Mouse (Mus musculus) limb, embryonic 10.5 days (tissue): ENCODE data around the gene Tlk1. TPM values are rescaled to one million over a fixed set of nuclear protein-coding genes. Genes with fewer than 3 reads are reported as not detected.

ENCODE experiments used
- DNase-seq: peaks from one replicate; pipeline ENCODE4 v3.0.0-alpha.2; 2017; ENCODE audit warnings: low spot score
- H3K27ac ChIP-seq: fragments of 300-500 bp; sonication (generic); 2 replicates; pipeline ENCODE4 v1.5.1; 2016; ENCODE audit warnings: mild to moderate bottlenecking
- H3K27me3 ChIP-seq: fragments of 300-500 bp; sonication (generic); 2 replicates; pipeline ENCODE4 v1.6.1; 2016; ENCODE audit warnings: low read depth, mild to moderate bottlenecking; ENCODE audit not compliant: poor library complexity, severe bottlenecking
- H3K36me3 ChIP-seq: fragments of 300-500 bp; sonication (generic); 2 replicates; pipeline ENCODE4 v1.6.1; 2016; ENCODE audit warnings: mild to moderate bottlenecking, moderate library complexity
- H3K4me1 ChIP-seq: fragments of 300-500 bp; sonication (generic); 2 replicates; pipeline ENCODE4 v1.6.1; 2016
- H3K4me3 ChIP-seq: fragments of 300-500 bp; sonication (generic); 2 replicates; pipeline ENCODE4 v1.5.1; 2016; ENCODE audit warnings: mild to moderate bottlenecking, moderate library complexity
- H3K9me3 ChIP-seq: fragments of 300-500 bp; sonication (generic); replicated peaks from 2 replicates; pipeline ENCODE4 v1.6.1; 2016; ENCODE audit warnings: mild to moderate bottlenecking
- WGBS: fragments of 180-500 bp; shearing (Covaris S2); methylation state at CpG from one replicate; pipeline ENCODE4 v1.1.7; 2016; 5-methylcytosine and 5-hydroxymethylcytosine counted together
- polyA plus RNA-seq: library from polyadenylated mRNA; unstranded; fragments of >200 nt; fragmentation: Nextera tagmentation; extraction: Ambion mirVana; gene quantifications from 2 replicates; pipeline ENCODE4 v1.2.1, GENCODE M21; 2016

Gene Tlk1
- 27.6 and 28.0 TPM in 2 replicates for polyA plus RNA-seq

- DNase-seq, result peak; percentile 87
- no peaks in the 10 kb centered on the region for H3K36me3 ChIP-seq
- WGBS, result 4% methylated on average over 84 of the region's 118 CpGs
These were observed at the start of gene Tlk1 for GRCm38 (mm10) chr2:70825371-70826051. TSS of gene Tlk1 (minus strand) at chr2:70825728.

GRCm38 (mm10) chr2:70875129-70875528, 49.6 kb upstream of the Tlk1 start:
- H3K27ac ChIP-seq, result no peak overlapping the region
- H3K9me3 ChIP-seq, result no peaks in the 10 kb centered on the region
- DNase-seq, result no peak
- no peaks in the 10 kb centered on the region for H3K4me1 ChIP-seq
- no peaks in the 10 kb centered on the region for H3K36me3 ChIP-seq
- no peak overlapping the region for H3K4me3 ChIP-seq
- H3K27me3 ChIP-seq, result no peaks in the 10 kb centered on the region
- WGBS, result 83% methylated on average over 4 of the region's 4 CpGs

More at GRCm38 (mm10) chr2:70825371-70826051, at the start of gene Tlk1:
- peak within 1 kb of the TSS; percentile 96 for H3K4me3 ChIP-seq
- no peaks in the 10 kb centered on the region for H3K27me3 ChIP-seq
- peaks cover 15% of the 10 kb centered on the region for H3K4me1 ChIP-seq
- H3K27ac ChIP-seq, result peak within 1 kb of the TSS; percentile 99
- no peaks in the 10 kb centered on the region for H3K9me3 ChIP-seq

- no peak overlapping the region for H3K27ac ChIP-seq
- H3K4me3 ChIP-seq, result no peak overlapping the region
- H3K4me1 ChIP-seq, result no peaks in the 10 kb centered on the region
- no peak for DNase-seq
- WGBS, result 84% methylated on average over 5 of the region's 5 CpGs
- H3K9me3 ChIP-seq, result no peaks in the 10 kb centered on the region
- no peaks in the 10 kb centered on the region for H3K27me3 ChIP-seq
- no peaks in the 10 kb centered on the region for H3K36me3 ChIP-seq
These were observed 47.6 kb upstream of the Tlk1 start for GRCm38 (mm10) chr2:70873168-70873567.

GRCm38 (mm10) chr2:70871466-70872022, 46.0 kb upstream of the Tlk1 start:
- no peaks in the 10 kb centered on the region for H3K9me3 ChIP-seq
- H3K27me3 ChIP-seq, result no peaks in the 10 kb centered on the region
- H3K36me3 ChIP-seq, result no peaks in the 10 kb centered on the region
- 66% methylated on average over 8 of the region's 8 CpGs for WGBS
- H3K4me3 ChIP-seq, result no peak overlapping the region
- no peaks in the 10 kb centered on the region for H3K4me1 ChIP-seq
- H3K27ac ChIP-seq, result no peak overlapping the region
- no peak for DNase-seq

DNA sequence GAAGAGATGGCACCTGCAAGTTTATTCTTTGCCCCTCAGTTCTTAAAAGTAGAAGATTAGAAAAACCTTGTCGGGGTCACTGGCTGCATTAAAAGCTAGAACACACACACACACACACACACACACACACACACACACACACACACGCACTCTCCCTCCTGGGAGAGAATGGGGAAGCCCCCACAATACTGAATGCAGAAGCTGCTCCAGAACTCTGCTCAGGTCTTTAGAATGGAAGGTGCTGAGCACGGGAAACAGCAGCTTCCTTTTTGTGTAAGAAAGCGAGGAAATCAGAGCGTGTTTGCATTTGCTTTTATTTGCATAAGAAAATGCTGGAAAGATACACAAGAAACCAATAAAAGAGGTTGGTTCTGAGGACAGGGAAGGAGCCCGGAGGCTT, 45.3 kb upstream of the Tlk1 start:
- no peak for DNase-seq
- H3K27me3 ChIP-seq, result no peaks in the 10 kb centered on the region
- H3K4me1 ChIP-seq, result no peaks in the 10 kb centered on the region
- no peak overlapping the region for H3K27ac ChIP-seq
- no peaks in the 10 kb centered on the region for H3K36me3 ChIP-seq
- 79% methylated on average over 6 of the region's 6 CpGs for WGBS
- no peaks in the 10 kb centered on the region for H3K9me3 ChIP-seq
- H3K4me3 ChIP-seq, result no peak overlapping the region

DNA sequence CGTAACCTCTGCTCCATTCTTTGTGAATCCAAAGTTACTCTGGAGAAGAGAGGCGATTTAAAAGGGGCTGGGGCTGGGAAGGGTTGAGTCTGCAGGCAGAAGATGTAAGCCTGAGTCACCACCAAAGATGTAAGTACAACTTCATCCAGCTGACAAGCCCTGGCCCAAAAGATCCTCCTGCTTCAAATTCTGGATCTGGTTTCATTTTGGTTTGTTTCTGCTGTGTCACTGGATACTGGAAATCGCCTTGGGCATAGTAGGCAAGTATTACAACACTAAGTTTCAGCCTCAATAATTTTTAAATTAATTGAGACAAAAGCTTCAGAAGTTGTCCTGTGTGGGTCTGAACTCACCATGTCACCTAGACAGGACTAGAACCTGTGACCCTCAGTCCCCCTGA, 43.6 kb upstream of the Tlk1 start:
- no peaks in the 10 kb centered on the region for H3K27me3 ChIP-seq
- no peaks in the 10 kb centered on the region for H3K36me3 ChIP-seq
- no peak overlapping the region for H3K4me3 ChIP-seq
- no peaks in the 10 kb centered on the region for H3K4me1 ChIP-seq
- no peak overlapping the region for H3K27ac ChIP-seq
- WGBS, result 90% methylated on average over 3 of the region's 3 CpGs
- DNase-seq, result no peak
- H3K9me3 ChIP-seq, result no peaks in the 10 kb centered on the region

DNA sequence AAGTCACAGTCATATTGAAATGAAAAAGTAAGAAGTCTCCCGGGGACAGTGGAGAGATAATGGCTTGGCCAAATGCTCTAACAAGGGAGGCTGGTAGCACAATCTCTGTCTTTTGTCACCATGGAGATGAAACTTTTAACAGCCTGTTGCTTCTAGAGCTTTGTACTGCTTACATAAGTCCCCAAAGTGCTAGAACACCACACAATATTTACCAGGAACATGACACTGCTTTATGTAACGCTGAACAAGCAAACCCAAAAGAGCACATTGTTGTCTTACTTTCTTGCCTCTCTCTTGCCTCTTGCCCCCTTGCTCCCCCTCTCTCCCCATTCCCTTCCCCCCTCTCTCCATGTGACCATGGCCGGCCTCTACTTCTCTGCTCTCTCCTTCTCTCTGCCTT, 41.7 kb upstream of the Tlk1 start:
- Histone ChIP-seq H3K4me3 (no peak overlapping the region), H3K9me3 (no peaks in the 10 kb centered on the region), H3K36me3 (no peaks in the 10 kb centered on the region), H3K4me1 (no peaks in the 10 kb centered on the region), H3K27ac (no peak overlapping the region), H3K27me3 (no peaks in the 10 kb centered on the region)
- 87% methylated on average over 3 of the region's 3 CpGs for WGBS
- DNase-seq, result no peak

GRCm38 (mm10) chr2:70862881-70863280, 37.4 kb upstream of the Tlk1 start:
- no peak for DNase-seq
- WGBS, result 89% methylated on average over 5 of the region's 5 CpGs

DNA sequence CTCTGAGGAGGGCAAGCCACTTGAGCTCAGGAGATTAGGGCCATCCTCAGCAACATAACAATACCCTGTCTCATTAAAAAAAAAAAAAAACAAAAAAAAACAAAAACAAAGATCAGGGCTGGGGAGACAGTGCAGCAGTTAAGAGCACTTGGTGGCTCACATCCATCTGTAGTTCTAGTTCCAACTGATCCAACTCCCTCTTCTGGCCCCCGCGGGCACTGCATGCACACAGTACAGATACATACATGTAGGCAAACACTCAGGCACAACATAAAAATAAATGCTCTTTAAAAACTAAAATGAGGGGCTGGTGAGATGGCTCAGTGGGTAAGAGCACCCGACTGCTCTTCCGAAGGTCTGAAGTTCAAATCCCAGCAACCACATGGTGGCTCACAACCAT, 34.2 kb upstream of the Tlk1 start:
- H3K27ac ChIP-seq, result no peak overlapping the region
- no peak overlapping the region for H3K4me3 ChIP-seq
- no peaks in the 10 kb centered on the region for H3K9me3 ChIP-seq
- no peaks in the 10 kb centered on the region for H3K4me1 ChIP-seq
- no peak for DNase-seq
- H3K27me3 ChIP-seq, result no peaks in the 10 kb centered on the region
- WGBS, result 92% methylated on average over 4 of the region's 4 CpGs
- no peaks in the 10 kb centered on the region for H3K36me3 ChIP-seq

More at GRCm38 (mm10) chr2:70862881-70863280, 37.4 kb upstream of the Tlk1 start:
- Histone ChIP-seq H3K27ac (no peak overlapping the region), H3K4me3 (no peak overlapping the region), H3K9me3 (no peaks in the 10 kb centered on the region), H3K27me3 (no peaks in the 10 kb centered on the region), H3K4me1 (no peaks in the 10 kb centered on the region), H3K36me3 (no peaks in the 10 kb centered on the region)

DNA sequence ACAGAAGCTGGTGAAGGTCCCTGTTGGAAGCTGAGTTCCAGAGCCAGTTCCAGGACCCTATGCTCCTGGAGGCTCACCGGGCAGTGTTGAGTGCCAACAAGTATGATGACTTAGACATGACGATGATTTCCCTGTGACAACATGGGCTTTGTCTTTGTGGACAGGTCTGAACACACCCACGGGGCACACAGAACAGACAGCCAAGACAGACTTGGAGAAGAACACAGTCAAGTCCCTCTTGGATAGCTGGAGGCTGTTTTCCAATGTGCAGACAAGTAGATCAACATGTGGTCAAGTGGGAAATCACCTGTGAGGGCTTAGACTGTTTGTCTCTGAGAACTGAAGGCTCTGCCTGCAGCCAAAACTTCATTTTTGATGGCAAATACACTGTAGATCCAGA, 31.4 kb upstream of the Tlk1 start:
- no peaks in the 10 kb centered on the region for H3K36me3 ChIP-seq
- DNase-seq, result no peak
- 94% methylated on average over 3 of the region's 3 CpGs for WGBS
- H3K27ac ChIP-seq, result no peak overlapping the region
- H3K27me3 ChIP-seq, result no peaks in the 10 kb centered on the region
- H3K4me3 ChIP-seq, result no peak overlapping the region
- peaks cover 10% of the 10 kb centered on the region; the same call in 1 of the 2 replicates for H3K4me1 ChIP-seq
- no peaks in the 10 kb centered on the region for H3K9me3 ChIP-seq

DNA sequence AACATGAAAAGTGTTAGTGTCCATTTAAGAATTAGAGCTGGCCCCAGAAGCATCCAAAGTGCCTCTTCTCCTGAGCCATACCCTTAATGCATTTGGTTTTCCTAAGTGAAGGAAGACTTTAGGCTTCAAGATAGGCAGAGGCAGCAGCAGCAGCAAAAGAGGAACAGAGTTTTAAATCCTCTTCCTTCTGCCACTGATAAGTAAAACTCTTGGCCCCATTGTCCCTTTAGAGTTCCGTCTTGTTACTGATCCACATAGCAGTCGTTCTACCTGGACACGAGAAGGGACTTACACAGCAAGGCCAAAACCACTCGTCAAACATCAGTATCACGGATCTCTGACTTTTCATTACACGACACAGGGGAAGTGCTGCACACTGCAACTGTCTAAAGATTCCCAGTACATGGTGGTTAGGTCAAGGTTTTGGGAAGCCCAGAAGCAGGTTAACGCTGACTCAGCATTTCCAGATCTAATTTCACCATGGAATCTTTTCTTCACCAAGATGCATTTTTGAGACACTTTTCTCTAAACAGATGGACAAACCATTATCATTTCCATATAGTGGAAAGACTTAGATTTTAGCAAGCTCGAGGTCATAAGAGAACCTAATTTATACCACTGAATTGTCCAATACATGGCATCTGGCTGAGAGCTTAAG, 28.8 kb upstream of the Tlk1 start:
- Histone ChIP-seq H3K4me3 (no peak overlapping the region), H3K27ac (no peak overlapping the region), H3K27me3 (no peaks in the 10 kb centered on the region), H3K9me3 (no peaks in the 10 kb centered on the region), H3K36me3 (no peaks in the 10 kb centered on the region), H3K4me1 (peaks cover 10% of the 10 kb centered on the region; the same call in 1 of the 2 replicates)
- WGBS, result 92% methylated on average over 8 of the region's 8 CpGs
- DNase-seq, result no peak

- H3K27ac ChIP-seq, result no peak overlapping the region
- 62% methylated on average over 7 of the region's 7 CpGs for WGBS
- H3K4me1 ChIP-seq, result peaks cover 10% of the 10 kb centered on the region; the same call in 1 of the 2 replicates
- H3K9me3 ChIP-seq, result no peaks in the 10 kb centered on the region
- H3K4me3 ChIP-seq, result no peak overlapping the region
- no peaks in the 10 kb centered on the region for H3K36me3 ChIP-seq
- no peaks in the 10 kb centered on the region for H3K27me3 ChIP-seq
- DNase-seq, result no peak
These were observed 27.8 kb upstream of the Tlk1 start for GRCm38 (mm10) chr2:70853329-70853728.

- Histone ChIP-seq H3K4me3 (no peak overlapping the region), H3K36me3 (no peaks in the 10 kb centered on the region), H3K27me3 (no peaks in the 10 kb centered on the region), H3K4me1 (peaks cover 10% of the 10 kb centered on the region; the same call in 1 of the 2 replicates), H3K9me3 (no peaks in the 10 kb centered on the region), H3K27ac (no peak overlapping the region)
- DNase-seq, result no peak
- 61% methylated on average over 11 of the region's 11 CpGs for WGBS
These were observed 27.3 kb upstream of the Tlk1 start for GRCm38 (mm10) chr2:70852796-70853221.
